ENCODE assay signal across 25 mouse cellular contexts in the genomic region with DNA sequence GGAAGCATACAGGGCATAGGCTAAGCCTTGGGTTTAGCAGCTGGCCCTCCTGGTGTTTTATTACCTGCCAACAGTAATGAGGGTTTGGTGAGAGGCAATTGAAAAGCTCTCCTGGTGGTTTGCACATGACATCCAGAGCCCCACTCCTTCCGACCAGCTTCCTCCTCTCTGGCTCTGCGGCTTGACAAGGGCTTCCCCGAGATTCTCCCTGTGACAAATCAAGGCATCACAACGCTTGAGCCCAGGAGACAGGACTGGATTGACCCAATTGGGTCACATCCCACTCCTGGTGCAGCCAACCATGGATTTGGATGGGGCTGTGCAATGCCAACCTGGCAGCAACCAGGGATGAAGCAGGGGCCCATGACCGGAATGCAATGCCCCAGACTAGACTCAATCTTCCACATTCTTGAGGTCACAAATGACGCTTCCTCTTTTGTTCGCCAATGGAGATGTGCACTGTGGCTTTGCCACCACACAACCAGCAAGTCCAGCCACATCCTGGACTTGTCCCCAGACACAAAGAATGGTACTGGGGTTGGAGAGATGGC. TPM values are rescaled to one million over a fixed set of nuclear protein-coding genes. Genes with fewer than 3 reads are reported as not detected.
DNase-seq lines count a peak whose midpoint lies in the region; ATAC-seq and TF ChIP-seq lines count a peak whose summit lies in the region.
"Had no signal": no experiment of that assay in that cellular context is flagged by ENCODE, and none has a peak within 500 bp of the region (broad histone marks: within the 10 kb centered on the region; RNA-seq: fewer than 3 reads in every experiment).

No protein-coding gene starts in this region.

- no peak overlapping the region for H3K4me3 ChIP-seq in limb, embryonic 10.5 days
- no peak overlapping the region for H3K4me3 ChIP-seq in intestine, postnatal 0 days (ENCODE audit: low read depth, low read length)
- no peak overlapping the region for H3K4me3 ChIP-seq in hindbrain, embryonic 10.5 days
- H3K4me3 ChIP-seq: embryonic facial prominence, embryonic 15.5 days; heart, embryonic 10.5 days; liver, embryonic 12.5 days; lung, embryonic 15.5 days had no signal

- no peaks in the 10 kb centered on the region for H3K9me3 ChIP-seq in limb, embryonic 10.5 days (replicated peaks)
- 0 out of 2 replicates have a peak, but pooled peaks cover 3% of the 10 kb centered on the region for H3K9me3 ChIP-seq in intestine, postnatal 0 days (ENCODE audit: control insufficient read depth)
- 0 out of 2 replicates have a peak, but pooled peaks cover 3% of the 10 kb centered on the region for H3K9me3 ChIP-seq in hindbrain, embryonic 10.5 days
- H3K9me3 ChIP-seq: embryonic facial prominence, embryonic 15.5 days; G1E; heart, embryonic 10.5 days; liver, embryonic 12.5 days; lung, embryonic 15.5 days had no signal

- no peak for ATAC-seq in intestine, postnatal 0 days
- ATAC-seq: CD4-positive, CD25-positive, alpha-beta regulatory T cell, adult 4 months; forebrain, embryonic 14.5 days; hindbrain, postnatal 0 days; liver, embryonic 12.5 days had no signal

- DNase-seq in Muller cell, postnatal 12 days (ENCODE audit: inconsistent ontology term) = peak; percentile 92
- peak; percentile 41 for DNase-seq in brain, adult 2 months (ENCODE audit: low read depth, low spot score)
- peak; percentile 34 to 60 for DNase-seq in cerebellum, postnatal 25 days
- peak; percentile 42 for DNase-seq in limb, embryonic 10.5 days (ENCODE audit: low spot score)
- DNase-seq in lung, adult 18-20 months = no peak
- no peak for DNase-seq in hindbrain, embryonic 10.5 days (ENCODE audit: low spot score)
- DNase-seq: adrenal gland, adult 2 months; embryo, embryonic 11 days; gastrocnemius, postnatal 36 days; heart, postnatal 10 days; layer of hippocampus, postnatal 36 days; left cerebral cortex, postnatal 4 days; midbrain, embryonic 14.5 days; right cerebral cortex, postnatal 14 days; thymus, postnatal 25 days had no signal

- no peak overlapping the region for H3K4me2 ChIP-seq in intestine, postnatal 0 days (replicated peaks; ENCODE audit: low read depth)
- H3K4me2 ChIP-seq: embryonic facial prominence, embryonic 15.5 days; liver, embryonic 12.5 days; lung, embryonic 15.5 days had no signal

- no peak for TF ChIP-seq CTCF in intestine, postnatal 0 days (IDR thresholded peaks at IDR 0.05; ENCODE audit: low read depth)

- H3K27me3 ChIP-seq in limb, embryonic 10.5 days (ENCODE audit: low read depth, poor library complexity, severe bottlenecking) = peaks cover 17% of the 10 kb centered on the region; the same call in 1 of the 2 replicates
- no peaks in the 10 kb centered on the region for H3K27me3 ChIP-seq in intestine, postnatal 0 days (replicated peaks; ENCODE audit: control insufficient read depth, insufficient read depth, low read length)
- H3K27me3 ChIP-seq in hindbrain, embryonic 10.5 days (ENCODE audit: insufficient read depth, poor library complexity, severe bottlenecking) = no peaks in the 10 kb centered on the region; the same call in 1 of the 2 replicates

- 53% methylated on average over 7 of the region's 7 CpGs for WGBS in limb, embryonic 10.5 days
- 69% methylated on average over 7 of the region's 7 CpGs for WGBS in intestine, postnatal 0 days
- 86% methylated on average over 7 of the region's 7 CpGs for WGBS in hindbrain, embryonic 10.5 days

- no peaks in the 10 kb centered on the region for H3K36me3 ChIP-seq in limb, embryonic 10.5 days
- H3K36me3 ChIP-seq in intestine, postnatal 0 days (ENCODE audit: control insufficient read depth, insufficient read depth) = no peaks in the 10 kb centered on the region
- no peaks in the 10 kb centered on the region for H3K36me3 ChIP-seq in hindbrain, embryonic 10.5 days
- H3K36me3 ChIP-seq: embryonic facial prominence, embryonic 15.5 days; G1E; heart, embryonic 10.5 days; liver, embryonic 12.5 days; lung, embryonic 15.5 days had no signal

- H3K27ac ChIP-seq in limb, embryonic 10.5 days = no peak overlapping the region
- H3K27ac ChIP-seq in intestine, postnatal 0 days (ENCODE audit: low read depth, low read length) = no peak overlapping the region
- no peak overlapping the region for H3K27ac ChIP-seq in hindbrain, embryonic 10.5 days
- H3K27ac ChIP-seq: embryonic facial prominence, embryonic 15.5 days; heart, embryonic 10.5 days; hindbrain, postnatal 0 days; liver, embryonic 12.5 days; lung, embryonic 15.5 days; macrophage had no signal

- peaks cover 12% of the 10 kb centered on the region for H3K4me1 ChIP-seq in limb, embryonic 10.5 days
- no peaks in the 10 kb centered on the region for H3K4me1 ChIP-seq in intestine, postnatal 0 days (replicated peaks; ENCODE audit: control insufficient read depth, insufficient read depth, low read length)
- peaks cover 6% of the 10 kb centered on the region; the same call in 1 of the 2 replicates for H3K4me1 ChIP-seq in hindbrain, embryonic 10.5 days (replicated peaks)
- H3K4me1 ChIP-seq: embryonic facial prominence, embryonic 15.5 days; liver, embryonic 12.5 days; lung, embryonic 15.5 days had no signal

- no peak overlapping the region for H3K9ac ChIP-seq in intestine, postnatal 0 days (ENCODE audit: low read depth, low read length)
- H3K9ac ChIP-seq: embryonic facial prominence, embryonic 15.5 days; liver, embryonic 12.5 days; lung, embryonic 15.5 days had no signal

RNA-seq across cellular contexts. Expression of a gene that starts 11.2 kb away (rescaled TPM):
- polyA plus RNA-seq in limb, embryonic 10.5 days (2016; fragmentation: Nextera tagmentation; extraction: Ambion mirVana) = 5.1 and 7.9 TPM in 2 replicates
- 0.72 and 0.73 TPM in 2 replicates for polyA plus RNA-seq in intestine, postnatal 0 days (2015; fragmentation: Nextera tagmentation; extraction: Ambion mirVana)
- 23.4 and 26.1 TPM in 2 replicates for polyA plus RNA-seq in hindbrain, embryonic 10.5 days (2016; fragmentation: Nextera tagmentation; extraction: Ambion mirVana)
- polyA plus RNA-seq: G1E, macrophage had no signal

RNA-seq across cellular contexts. Expression of a gene that starts 54.7 kb away (rescaled TPM):
- 41.1 and 41.4 TPM in 2 replicates for polyA plus RNA-seq in limb, embryonic 10.5 days (2016; fragmentation: Nextera tagmentation; extraction: Ambion mirVana)
- polyA plus RNA-seq in intestine, postnatal 0 days (2015; fragmentation: Nextera tagmentation; extraction: Ambion mirVana) = 44.9 and 49.1 TPM in 2 replicates
- 33.7 and 37.6 TPM in 2 replicates for polyA plus RNA-seq in hindbrain, embryonic 10.5 days (2016; fragmentation: Nextera tagmentation; extraction: Ambion mirVana)

Comparison
In these comparisons a context has a peak if more than half of its experiments do, and no peak if none do; other contexts are left out.
1. DNase-seq: peak in Muller cell, postnatal 12 days (single experiment), brain, adult 2 months (single experiment), cerebellum, postnatal 25 days (2 of 2) and limb, embryonic 10.5 days (single experiment); none in lung, adult 18-20 months (0 of 2) and hindbrain, embryonic 10.5 days (single experiment).